Mouse (Mus musculus) kidney, adult 2 months (tissue): ENCODE measurements around the gene Dcbld2.
"Not testable (repeated sequence)": the region's sequence is repeated elsewhere in the genome, so short reads cannot be mapped to it uniquely, and the experiment has no call there.

Experiments used
- CTCF ChIP-seq: fragments of 200-500 bp; conservative IDR thresholded peaks from 2 replicates; pipeline ENCODE4 v1.5.1; 2011; ENCODE audit warnings: low read depth, mild to moderate bottlenecking, control low read depth, low read length, moderate library complexity, mixed read lengths; ENCODE audit not compliant: insufficient read depth, insufficient read length
- POLR2A ChIP-seq: fragments of 200-500 bp; IDR thresholded peaks from one replicate; pipeline ENCODE4 v1.6.1; 2011; ENCODE audit warnings: low read depth, low read length, control low read depth

- TF ChIP-seq CTCF, POLR2A: not testable (repeated sequence)
Measured at GRCm38 (mm10) chr16:58459966-58460365, 51.7 kb downstream of the Dcbld2 start.
